Mouse (Mus musculus) neural tube, embryonic 15.5 days (tissue): ENCODE measurements around the gene Uhrf1bp1. TPM values are rescaled to one million over a fixed set of nuclear protein-coding genes. Genes with fewer than 3 reads are reported as not detected.
A peak's percentile ranks its signal among the peaks of the same experiment; 100 is the strongest.
"Not testable (repeated sequence)": the region's sequence is repeated elsewhere in the genome, so short reads cannot be mapped to it uniquely, and the experiment has no call there.

Source experiments
- ATAC-seq: fragments of 200-750 bp; cut with Nextera tagmentation; 2 replicates; pipeline ENCODE4 v1.8.0; 2017; ENCODE audit warnings: mild to moderate bottlenecking, moderate TSS enrichment, moderate library complexity; ENCODE audit not compliant: low FRiP score
- H3K27ac ChIP-seq: fragments of 300-500 bp; sonication (generic); replicated peaks from 2 replicates; pipeline ENCODE4 v1.5.1; 2015; ENCODE audit warnings: mild to moderate bottlenecking, inconsistent platforms
- H3K27me3 ChIP-seq: fragments of 300-500 bp; sonication (generic); replicated peaks from 2 replicates; pipeline ENCODE4 v1.6.1; 2015; ENCODE audit warnings: inconsistent platforms
- H3K36me3 ChIP-seq: fragments of 300-500 bp; sonication (generic); 2 replicates; pipeline ENCODE4 v1.6.1; 2015; ENCODE audit warnings: inconsistent platforms
- H3K4me1 ChIP-seq: fragments of 300-500 bp; sonication (generic); 2 replicates; pipeline ENCODE4 v1.6.1; 2015; ENCODE audit warnings: inconsistent platforms
- H3K4me2 ChIP-seq: fragments of 300-500 bp; sonication (generic); 2 replicates; pipeline ENCODE4 v1.6.1; 2015; ENCODE audit warnings: inconsistent platforms, mild to moderate bottlenecking, moderate library complexity
- H3K4me3 ChIP-seq: fragments of 300-500 bp; sonication (generic); replicated peaks from 2 replicates; pipeline ENCODE4 v1.5.1; 2015; ENCODE audit warnings: mild to moderate bottlenecking, inconsistent platforms
- H3K9ac ChIP-seq: fragments of 300-500 bp; sonication (generic); replicated peaks from 2 replicates; pipeline ENCODE4 v1.6.1; 2015; ENCODE audit warnings: mild to moderate bottlenecking, inconsistent platforms
- H3K9me3 ChIP-seq: fragments of 300-500 bp; sonication (generic); replicated peaks from 2 replicates; pipeline ENCODE4 v1.6.1; 2016; ENCODE audit warnings: inconsistent platforms
- WGBS: fragments of 180-500 bp; shearing (Covaris S2); methylation state at CpG from one replicate; pipeline ENCODE4 v1.1.7; 2015; ENCODE audit warnings: mixed read lengths; 5-methylcytosine and 5-hydroxymethylcytosine counted together
- polyA plus RNA-seq: library from polyadenylated mRNA; unstranded; fragments of >200 nt; fragmentation: Nextera tagmentation; extraction: Ambion mirVana; gene quantifications from 2 replicates; pipeline ENCODE4 v1.2.1, GENCODE M21; 2015

The Uhrf1bp1 gene
- polyA plus RNA-seq, 1 experiment from 2014 or later = 6.0 TPM

DNA sequence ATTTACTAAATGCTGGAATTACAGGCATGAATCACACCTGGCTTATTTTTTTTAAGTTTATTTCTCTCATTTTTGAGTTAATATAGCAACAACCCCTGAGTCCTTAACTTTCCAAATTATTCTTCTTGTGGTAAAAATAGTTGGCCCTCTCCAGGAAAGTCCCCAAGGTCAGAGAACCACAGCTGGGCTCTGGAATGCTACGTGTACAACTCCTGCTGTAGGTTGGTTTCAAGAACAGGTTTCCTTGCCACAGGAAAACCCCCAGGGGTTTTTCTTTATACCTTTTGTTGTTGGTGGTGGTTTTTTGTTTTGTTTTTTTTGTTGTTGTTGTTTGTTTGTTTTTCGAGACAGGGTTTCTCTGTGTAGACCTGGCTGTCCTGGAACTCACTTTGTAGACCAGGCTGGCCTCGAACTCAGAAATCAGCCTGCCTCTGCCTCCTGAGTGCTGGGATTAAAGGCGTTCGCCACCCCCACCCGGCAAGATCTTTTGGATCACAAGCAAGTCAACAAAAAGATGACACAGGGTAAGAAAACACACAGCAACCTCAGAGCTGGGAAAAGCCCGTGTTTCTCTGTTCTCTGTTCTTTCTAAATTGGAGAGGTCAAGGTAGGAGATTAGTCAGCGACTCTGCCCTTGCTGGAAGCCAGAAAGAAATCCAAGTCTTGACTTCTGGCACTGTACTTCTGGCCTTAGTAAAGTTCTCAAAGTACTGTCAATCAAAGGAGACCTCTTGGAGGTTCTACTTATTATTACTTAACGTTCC, 32.9 kb upstream of the Uhrf1bp1 start:
- ATAC-seq = no peak
- Histone ChIP-seq H3K4me3 (no peak overlapping the region), H3K9ac (no peak overlapping the region), H3K27me3 (no peaks in the 10 kb centered on the region), H3K36me3 (no peaks in the 10 kb centered on the region), H3K27ac (no peak overlapping the region), H3K4me2 (no peak overlapping the region), H3K9me3 (no peaks in the 10 kb centered on the region), H3K4me1 (peaks cover 31% of the 10 kb centered on the region)
- 82% methylated on average over 9 of the region's 9 CpGs for WGBS

DNA sequence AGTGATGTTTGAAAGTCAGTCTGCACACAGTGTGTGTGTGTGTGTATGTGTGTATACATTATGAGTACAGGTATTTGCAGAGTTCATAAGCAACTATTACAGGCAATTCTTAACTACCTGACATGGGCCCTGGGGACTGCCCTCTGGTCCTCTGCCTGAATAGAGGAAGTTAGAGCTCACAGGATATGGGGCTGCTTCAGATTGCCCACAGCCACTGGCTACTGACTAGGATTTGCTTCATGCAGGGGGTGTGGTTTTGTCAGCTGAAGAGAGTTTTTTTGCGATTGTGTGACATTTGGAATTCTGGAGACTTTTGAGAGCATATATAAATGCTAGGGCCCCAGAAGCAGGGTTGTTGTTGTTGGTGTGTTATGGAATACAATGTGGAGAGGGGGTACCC, 31.3 kb upstream of the Uhrf1bp1 start:
- H3K4me3 ChIP-seq = no peak overlapping the region
- no peak for ATAC-seq

DNA sequence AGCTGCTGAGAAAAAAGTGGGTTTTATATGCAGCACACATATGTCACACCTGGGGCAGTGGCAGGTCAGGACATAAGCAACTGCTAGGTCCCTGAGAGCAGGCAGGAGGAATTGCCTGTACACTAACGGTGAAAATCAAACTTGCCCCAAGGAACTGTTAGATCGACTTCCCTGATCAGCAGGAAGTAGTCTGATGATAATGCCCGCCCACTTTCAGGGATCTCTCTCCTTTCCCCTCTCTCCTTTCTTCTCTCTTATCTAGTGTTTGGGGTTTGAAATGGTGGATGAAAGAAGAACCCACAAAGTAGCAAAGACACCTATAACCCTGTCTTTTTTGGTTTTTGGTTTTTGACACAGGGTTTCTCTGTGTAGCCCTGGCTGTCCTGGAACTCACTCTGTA, 30.7 kb upstream of the Uhrf1bp1 start:
- no peak overlapping the region for H3K9ac ChIP-seq
- H3K4me1 ChIP-seq = peaks cover 17% of the 10 kb centered on the region
- H3K4me3 ChIP-seq = no peak overlapping the region
- peak overlapping the region; percentile 55 for H3K4me2 ChIP-seq
- 43% methylated on average over 3 of the region's 3 CpGs for WGBS
- no peak overlapping the region for H3K27ac ChIP-seq
- ATAC-seq = no peak
- no peaks in the 10 kb centered on the region for H3K36me3 ChIP-seq
- H3K9me3 ChIP-seq = no peaks in the 10 kb centered on the region
- no peaks in the 10 kb centered on the region for H3K27me3 ChIP-seq

More for the DNA sequence above, 31.3 kb upstream of the Uhrf1bp1 start:
- 70% methylated on average over 1 of the region's 1 CpGs for WGBS
- H3K36me3 ChIP-seq = no peaks in the 10 kb centered on the region
- no peaks in the 10 kb centered on the region for H3K9me3 ChIP-seq
- H3K4me1 ChIP-seq = peaks cover 17% of the 10 kb centered on the region
- H3K27me3 ChIP-seq = no peaks in the 10 kb centered on the region
- no peak overlapping the region for H3K27ac ChIP-seq
- no peak overlapping the region for H3K4me2 ChIP-seq
- H3K9ac ChIP-seq = no peak overlapping the region

DNA sequence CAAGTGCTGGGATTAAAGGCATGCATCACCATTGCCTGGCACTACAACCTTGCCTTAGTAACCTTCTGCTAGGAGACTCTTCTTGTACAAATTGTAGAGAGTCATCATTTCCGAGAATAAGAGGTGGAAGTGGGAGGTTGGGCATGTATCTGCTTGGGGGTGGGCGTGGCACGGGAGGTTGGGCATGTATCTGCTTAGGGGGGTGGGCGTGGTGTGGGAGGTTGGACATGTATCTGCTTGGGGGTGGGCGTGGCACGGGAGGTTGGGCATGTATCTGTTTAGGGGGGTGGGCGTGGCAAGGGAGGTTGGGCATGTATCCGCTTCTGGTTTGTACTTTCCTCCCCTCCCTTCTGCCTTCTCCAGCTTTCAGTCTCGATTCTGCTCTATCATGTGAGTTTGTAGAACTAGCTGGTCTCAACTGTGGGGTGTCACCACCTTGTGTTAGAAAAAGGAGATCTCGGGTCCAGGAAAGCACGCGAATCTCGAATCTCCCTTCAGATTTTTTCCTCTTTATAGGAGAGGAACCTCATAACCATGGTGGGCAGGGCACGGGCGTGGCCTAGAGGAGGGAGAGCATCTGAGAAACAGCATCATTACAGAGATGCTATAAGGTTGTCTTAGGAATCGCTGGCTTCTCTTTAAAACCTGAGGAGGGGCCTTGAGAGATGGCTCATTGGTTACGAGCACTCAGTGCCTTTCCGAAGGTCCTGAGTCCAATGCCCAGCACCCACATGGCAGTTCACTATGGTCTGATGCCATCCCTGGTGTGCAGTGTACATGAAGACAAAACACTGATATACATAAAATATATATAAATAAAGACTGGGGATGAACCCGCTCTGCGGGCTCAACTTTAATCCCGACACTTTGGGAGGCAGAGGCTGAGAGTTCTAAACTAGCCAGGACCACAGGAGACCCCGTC, 30.0 kb upstream of the Uhrf1bp1 start:
- peak; percentile 55 for ATAC-seq
- Histone ChIP-seq H3K9me3 (no peaks in the 10 kb centered on the region), H3K27me3 (no peaks in the 10 kb centered on the region), H3K4me3 (peak overlapping the region; percentile 25), H3K27ac (peak overlapping the region; percentile 56; the same call in 1 of the 2 replicates), H3K4me2 (peak overlapping the region; percentile 55), H3K4me1 (peaks cover 13% of the 10 kb centered on the region), H3K9ac (0 out of 2 replicates have a peak overlapping the region, but pooled peaks have one; percentile 30), H3K36me3 (no peaks in the 10 kb centered on the region)
- WGBS = 5% methylated on average over 22 of the region's 22 CpGs

DNA sequence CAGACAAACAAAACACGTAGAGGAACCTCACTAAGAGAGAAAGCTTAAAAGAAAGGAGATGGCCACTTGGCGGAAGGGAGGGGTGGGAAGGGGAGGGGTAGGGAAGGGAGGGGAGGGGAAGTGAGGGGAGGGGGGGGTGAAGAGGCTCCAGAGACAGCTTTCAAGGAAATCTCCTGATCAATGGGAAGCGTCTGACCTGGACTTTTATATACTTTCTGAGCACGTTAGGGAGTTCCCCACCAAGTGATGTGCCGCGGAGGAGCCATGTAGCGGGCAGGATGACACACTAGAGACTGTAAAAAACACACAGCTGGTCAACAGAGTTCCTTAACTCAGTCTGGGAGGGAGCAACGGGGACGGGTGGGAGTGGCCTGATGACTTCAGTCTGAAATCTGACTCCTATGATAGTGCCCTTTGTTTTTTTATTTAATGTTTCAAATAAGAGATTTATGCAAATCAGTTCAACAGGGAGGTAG, 29.3 kb upstream of the Uhrf1bp1 start:
- Histone ChIP-seq H3K27me3 (no peaks in the 10 kb centered on the region), H3K4me2 (peak overlapping the region; percentile 55), H3K9ac (no peak overlapping the region), H3K27ac (peak overlapping the region; percentile 56; the same call in 1 of the 2 replicates), H3K36me3 (no peaks in the 10 kb centered on the region), H3K9me3 (no peaks in the 10 kb centered on the region), H3K4me3 (peak overlapping the region; percentile 25), H3K4me1 (peaks cover 10% of the 10 kb centered on the region)
- ATAC-seq = no peak
- 0% methylated on average over 9 of the region's 9 CpGs for WGBS

DNA sequence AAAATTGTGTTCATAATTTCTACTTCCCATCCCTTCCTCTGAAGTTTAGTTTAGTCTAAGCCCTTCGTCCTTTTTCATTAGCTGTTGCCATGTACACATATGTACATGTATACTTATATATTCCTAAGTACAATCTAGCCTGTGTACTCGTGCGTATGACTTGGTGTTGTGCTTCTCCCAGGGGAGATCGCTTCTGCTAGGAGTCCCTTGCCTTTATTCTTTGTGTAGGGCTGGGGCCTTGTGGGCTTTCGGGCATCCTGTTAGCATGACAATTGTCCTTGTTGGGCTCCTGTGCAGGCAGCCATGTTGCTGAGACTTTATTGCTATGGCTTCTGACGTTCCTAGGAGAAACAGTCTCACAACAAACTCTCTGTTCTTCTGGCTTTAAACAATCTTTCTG, 28.7 kb upstream of the Uhrf1bp1 start:
- Histone ChIP-seq H3K27me3 (no peaks in the 10 kb centered on the region), H3K4me2 (no peak overlapping the region), H3K9ac (no peak overlapping the region), H3K36me3 (no peaks in the 10 kb centered on the region), H3K9me3 (no peaks in the 10 kb centered on the region), H3K27ac (no peak overlapping the region), H3K4me3 (no peak overlapping the region), H3K4me1 (peaks cover 10% of the 10 kb centered on the region)
- WGBS = 12% methylated on average over 6 of the region's 6 CpGs
- ATAC-seq = no peak

- Histone ChIP-seq H3K4me3 (no peak overlapping the region), H3K9me3 (no peaks in the 10 kb centered on the region), H3K27me3 (0 out of 2 replicates have a peak, but pooled peaks cover 3% of the 10 kb centered on the region), H3K4me2 (no peak overlapping the region), H3K4me1 (peaks cover 10% of the 10 kb centered on the region), H3K27ac (no peak overlapping the region), H3K36me3 (no peaks in the 10 kb centered on the region), H3K9ac (no peak overlapping the region)
- 54% methylated on average over 7 of the region's 7 CpGs for WGBS
- ATAC-seq = no peak
Observed at GRCm38 (mm10) chr17:27830411-27830810, 25.8 kb upstream of the Uhrf1bp1 start.

DNA sequence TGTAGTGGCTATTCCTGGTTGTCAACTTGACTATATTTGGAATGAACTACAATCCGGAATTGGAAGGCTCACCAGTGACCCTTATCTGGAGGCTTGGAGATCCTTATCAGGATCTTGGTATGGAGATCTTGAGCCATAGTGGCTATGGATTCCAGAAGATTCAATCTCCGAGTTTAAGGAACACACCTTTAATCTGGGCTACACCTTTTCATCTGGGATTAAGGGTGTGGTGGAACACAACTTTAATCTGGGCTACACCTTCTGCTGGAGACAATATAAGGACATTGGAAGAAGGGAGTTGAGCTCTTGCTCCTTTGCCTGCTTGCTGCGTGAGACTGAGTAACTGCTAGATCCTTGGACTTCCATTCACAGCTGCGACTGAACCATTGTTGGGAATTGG, 18.4 kb upstream of the Uhrf1bp1 start, which contains the start of gene Snrpc:
Gene Snrpc (plus strand): TSS at position 301 of the 400 bp plus-strand sequence.
- not testable (repeated sequence) for H3K27ac ChIP-seq, ATAC-seq, H3K27me3 ChIP-seq, H3K4me2 ChIP-seq, H3K9ac ChIP-seq, H3K9me3 ChIP-seq
- Histone ChIP-seq H3K36me3 (peaks cover 11% of the 10 kb centered on the region; the same call in 1 of the 2 replicates), H3K4me3 (peak within 1 kb of the TSS; percentile 89; the same call in 1 of the 2 replicates), H3K4me1 (peaks cover 19% of the 10 kb centered on the region)
- 89% methylated on average over 4 of the region's 4 CpGs for WGBS

- Histone ChIP-seq H3K4me1 (peaks cover 19% of the 10 kb centered on the region), H3K4me2 (peak overlapping the region; percentile 74), H3K27me3 (peaks cover 7% of the 10 kb centered on the region; the same call in 1 of the 2 replicates), H3K4me3 (peak overlapping the region; percentile 89), H3K9ac (peak overlapping the region; percentile 73), H3K27ac (peak overlapping the region; percentile 76), H3K36me3 (peaks cover 25% of the 10 kb centered on the region), H3K9me3 (no peaks in the 10 kb centered on the region)
- 3% methylated on average over 35 of the region's 35 CpGs for WGBS
- ATAC-seq = peak; percentile 97
Observed at GRCm38 (mm10) chr17:27839469-27840252, 16.6 kb upstream of the Uhrf1bp1 start.

DNA sequence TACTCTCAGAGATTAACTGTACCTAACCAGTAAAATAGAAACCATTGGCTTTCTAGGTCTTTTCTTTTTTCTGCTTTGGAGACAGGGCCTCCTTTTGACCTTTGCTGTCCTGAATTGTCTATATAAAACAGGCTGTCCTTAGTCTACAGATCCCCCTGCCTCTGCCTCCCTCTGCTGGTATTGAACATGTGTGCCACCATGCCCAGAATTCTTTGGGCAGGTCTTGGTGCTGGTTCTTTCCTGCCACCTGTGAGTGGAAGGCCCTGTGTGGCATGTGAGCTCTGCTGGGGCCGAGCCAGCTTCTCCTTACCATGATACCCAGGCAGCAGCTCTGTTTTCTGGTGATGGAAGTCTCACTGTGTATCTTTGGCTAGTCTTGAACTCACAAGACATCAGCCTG, 7.9 kb upstream of the Uhrf1bp1 start:
- Histone ChIP-seq H3K9me3 (no peaks in the 10 kb centered on the region), H3K4me2 (no peak overlapping the region), H3K4me3 (no peak overlapping the region), H3K27me3 (no peaks in the 10 kb centered on the region), H3K9ac (no peak overlapping the region), H3K27ac (no peak overlapping the region), H3K36me3 (peaks cover 87% of the 10 kb centered on the region), H3K4me1 (no peaks in the 10 kb centered on the region)
- WGBS = 97% methylated on average over 1 of the region's 1 CpGs
- no peak for ATAC-seq

DNA sequence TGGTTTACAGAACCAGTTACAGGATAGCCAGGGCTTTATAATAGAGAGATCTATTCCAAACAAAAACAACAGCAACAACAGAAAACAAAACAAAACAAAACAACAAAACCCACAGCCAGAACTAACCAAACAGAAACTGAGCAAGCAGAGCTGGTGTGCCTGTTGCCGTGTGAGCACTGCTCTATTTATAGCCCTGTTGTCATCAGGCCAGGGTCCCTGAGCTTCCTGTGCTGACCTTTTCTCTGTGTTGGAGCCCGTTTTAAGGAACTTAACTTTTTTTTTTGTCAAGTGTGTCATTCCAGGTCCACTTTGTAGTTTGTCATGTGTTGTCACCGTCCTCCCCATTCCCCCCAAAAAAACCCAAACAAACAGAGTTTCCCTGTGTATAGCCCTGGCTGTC, 5.2 kb upstream of the Uhrf1bp1 start:
- 74% methylated on average over 3 of the region's 3 CpGs for WGBS
- Histone ChIP-seq H3K36me3 (peaks cover 78% of the 10 kb centered on the region), H3K9me3 (no peaks in the 10 kb centered on the region), H3K27ac (no peak overlapping the region), H3K4me1 (0 out of 2 replicates have a peak, but pooled peaks cover 2% of the 10 kb centered on the region), H3K4me3 (no peak overlapping the region), H3K27me3 (no peaks in the 10 kb centered on the region), H3K9ac (no peak overlapping the region), H3K4me2 (no peak overlapping the region)
- ATAC-seq = no peak
